Mouse (Mus musculus): Measurements from ENCODE around the gene Gm49361. TPM values are rescaled to one million over a fixed set of nuclear protein-coding genes. Genes with fewer than 3 reads are reported as not detected.
"Not testable (repeated sequence)": the region's sequence is repeated elsewhere in the genome, so short reads cannot be mapped to it uniquely, and the experiment has no call there.

The Gm49361 gene
- total RNA-seq, 1 experiment, result not detected

DNA sequence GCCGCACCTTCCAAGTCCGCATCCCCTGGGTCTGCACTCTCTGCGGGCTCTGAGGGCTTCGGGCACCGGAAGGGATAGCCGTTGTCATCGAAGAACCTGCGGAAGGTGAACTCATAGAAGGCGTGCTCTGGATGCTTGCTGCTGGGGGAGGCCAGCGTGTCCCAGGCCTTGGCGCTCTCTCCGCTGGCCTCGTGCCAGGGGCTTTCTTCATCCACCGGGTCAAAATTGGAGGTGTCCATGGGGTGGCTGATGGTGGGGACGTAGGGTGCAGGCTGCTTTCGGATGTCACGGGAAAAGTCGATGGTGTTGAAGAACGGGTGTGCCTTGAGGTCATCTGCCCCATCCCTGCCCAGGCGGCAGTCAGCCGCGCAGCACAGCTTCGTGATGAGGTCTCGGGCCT lies 54.6 kb downstream of the Gm49361 start:
- Histone ChIP-seq H3K27ac (ENCODE audit: insufficient read depth, low read depth, low read length, poor library complexity, severe bottlenecking) (no peak overlapping the region), H3K4me3 (ENCODE audit: insufficient read depth in 1 of 2, low read depth in 1 of 2, low read length in 2 of 2, poor library complexity in 1 of 2, severe bottlenecking in 1 of 2) (peak overlapping the region in 1 of 2 experiments; percentile 58; a peak in 3 of 4 replicates), H3K4me1 (ENCODE audit: control insufficient read depth in 2 of 2, insufficient read depth in 2 of 2, low read length in 2 of 2, poor library complexity in 1 of 2) (peaks cover 0 to 13% of the 10 kb centered on the region in 2 experiments; a peak in 1 of 4 replicates), H3K9ac (ENCODE audit: insufficient read depth, low read depth, low read length, poor library complexity, severe bottlenecking) (peak overlapping the region; percentile 48), H3K9me3 (ENCODE audit: control insufficient read depth, insufficient read depth, low read depth, low read length) (no peaks in the 10 kb centered on the region), H3K36me3 (ENCODE audit: control insufficient read depth, insufficient read depth, low read length, poor library complexity, severe bottlenecking) (no peaks in the 10 kb centered on the region)
- TF ChIP-seq MAFK (IDR thresholded peaks at IDR 0.05; ENCODE audit: insufficient read depth, low read depth, low read length), result no peak
- TF ChIP-seq ZC3H11A (IDR thresholded peaks at IDR 0.05; ENCODE audit: borderline replicate concordance, low read depth, low read length), result no peak
- TF ChIP-seq ZNF384 (IDR thresholded peaks at IDR 0.05; ENCODE audit: low read depth, low read length), result no peak
- in situ Hi-C loops (cut with MboI; ENCODE audit: low sequenced_read_pairs in 2 of 2, unreplicated experiment in 2 of 2), result loop anchor here in 1 of 2 experiments (25.0 kb wide), 1 partner anchor 221 kb away; no protein-coding TSS in a partner anchor
- DNase-seq (ENCODE audit: low read depth, low spot score), result no peak

DNA sequence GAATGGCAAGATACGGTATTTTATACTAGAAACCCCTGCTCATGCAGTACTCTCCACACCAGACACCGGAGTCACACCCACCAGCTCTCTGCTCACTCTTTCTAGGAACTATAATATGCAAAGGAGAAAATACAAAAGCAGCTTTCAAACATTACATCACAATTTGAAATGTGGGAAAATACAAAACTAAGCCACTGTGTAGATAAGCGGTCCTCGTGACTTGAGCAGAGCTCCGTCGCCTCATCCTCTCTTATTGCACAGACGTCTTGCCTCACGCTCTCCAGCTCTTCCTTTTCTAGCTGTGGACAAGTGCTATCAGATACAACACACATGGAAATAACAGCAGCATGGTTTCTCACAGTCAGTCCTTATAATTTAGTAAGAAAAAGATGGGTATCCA lies 55.2 kb downstream of the Gm49361 start:
- H3K36me3 ChIP-seq (ENCODE audit: control insufficient read depth, insufficient read depth, low read length, poor library complexity, severe bottlenecking), result no peaks in the 10 kb centered on the region

DNA sequence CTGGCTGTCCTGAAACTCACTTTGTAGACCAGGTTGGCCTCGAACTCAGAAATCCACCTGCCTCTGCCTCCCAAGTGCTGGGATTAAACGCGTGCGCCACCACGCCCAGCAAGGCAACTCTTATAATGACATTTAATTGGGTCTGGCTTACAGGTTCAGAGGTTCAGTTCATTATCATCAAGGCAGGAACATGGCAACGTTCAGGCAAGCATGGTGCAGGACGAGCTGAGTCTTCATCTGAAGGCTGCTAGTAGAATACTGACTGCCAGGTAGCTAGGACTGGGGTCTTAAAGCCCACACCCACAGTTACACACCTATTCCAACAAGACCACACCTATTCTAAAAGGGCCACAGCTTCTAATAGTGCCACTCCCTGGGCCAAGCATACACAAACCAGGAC lies 57.8 kb downstream of the Gm49361 start:
- in situ Hi-C loops (cut with MboI; ENCODE audit: low sequenced_read_pairs in 2 of 2, unreplicated experiment in 2 of 2), result loop anchor here in 1 of 2 experiments (25.0 kb wide), 1 partner anchor 224 kb away; no protein-coding TSS in a partner anchor
- not testable (repeated sequence) for H3K4me3 ChIP-seq (ENCODE audit: insufficient read depth in 1 of 2, low read depth in 1 of 2, low read length in 2 of 2, poor library complexity in 1 of 2, severe bottlenecking in 1 of 2); DNase-seq (ENCODE audit: low read depth, low spot score); H3K4me1 ChIP-seq (ENCODE audit: control insufficient read depth in 2 of 2, insufficient read depth in 2 of 2, low read length in 2 of 2, poor library complexity in 1 of 2); H3K9ac ChIP-seq (ENCODE audit: insufficient read depth, low read depth, low read length, poor library complexity, severe bottlenecking); H3K36me3 ChIP-seq (ENCODE audit: control insufficient read depth, insufficient read depth, low read length, poor library complexity, severe bottlenecking); H3K9me3 ChIP-seq (ENCODE audit: control insufficient read depth, insufficient read depth, low read depth, low read length); H3K27ac ChIP-seq (ENCODE audit: insufficient read depth, low read depth, low read length, poor library complexity, severe bottlenecking)

More for the DNA sequence above, 55.2 kb downstream of the Gm49361 start:
- Histone ChIP-seq H3K4me1 (ENCODE audit: control insufficient read depth in 2 of 2, insufficient read depth in 2 of 2, low read length in 2 of 2, poor library complexity in 1 of 2) (peaks cover 0 to 8% of the 10 kb centered on the region in 2 experiments; a peak in 1 of 4 replicates), H3K9me3 (ENCODE audit: control insufficient read depth, insufficient read depth, low read depth, low read length) (no peaks in the 10 kb centered on the region), H3K9ac (ENCODE audit: insufficient read depth, low read depth, low read length, poor library complexity, severe bottlenecking) (no peak overlapping the region), H3K4me3 (ENCODE audit: insufficient read depth in 1 of 2, low read depth in 1 of 2, low read length in 2 of 2, poor library complexity in 1 of 2, severe bottlenecking in 1 of 2) (no peak overlapping the region), H3K27ac (ENCODE audit: insufficient read depth, low read depth, low read length, poor library complexity, severe bottlenecking) (no peak overlapping the region)
- no peak for DNase-seq (ENCODE audit: low read depth, low spot score)
- TF ChIP-seq ZNF384 (IDR thresholded peaks at IDR 0.05; ENCODE audit: low read depth, low read length), result no peak
- TF ChIP-seq HCFC1 (IDR thresholded peaks at IDR 0.05; ENCODE audit: borderline replicate concordance, insufficient read depth, low read length), result no peak
- TF ChIP-seq CHD2 (IDR thresholded peaks at IDR 0.05; ENCODE audit: low read depth, low read length), result no peak
- TF ChIP-seq ZC3H11A (IDR thresholded peaks at IDR 0.05; ENCODE audit: borderline replicate concordance, low read depth, low read length), result no peak
- in situ Hi-C loops (cut with MboI; ENCODE audit: low sequenced_read_pairs in 2 of 2, unreplicated experiment in 2 of 2), result loop anchor here in 1 of 2 experiments (25.0 kb wide), 1 partner anchor 222 kb away; no protein-coding TSS in a partner anchor

DNA sequence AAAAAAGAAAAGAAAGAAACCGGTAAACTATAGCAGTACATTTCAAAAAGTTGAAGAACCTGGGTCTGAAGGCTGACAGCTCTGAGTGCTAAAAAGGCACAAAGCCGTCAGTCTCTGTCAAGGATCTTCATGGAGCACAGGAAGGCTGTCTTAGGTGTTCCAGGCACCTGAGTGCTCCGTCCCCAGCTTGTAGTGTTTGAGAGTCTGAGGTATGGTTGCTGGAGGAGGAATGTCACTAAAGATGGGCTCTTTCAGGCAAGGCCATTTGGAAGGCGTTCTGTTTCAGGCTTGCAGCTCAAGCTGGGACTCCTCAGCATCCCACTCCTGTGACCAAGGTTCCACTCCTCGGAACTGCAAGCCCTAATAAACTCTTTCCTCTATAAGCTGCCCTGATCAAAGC lies 58.5 kb downstream of the Gm49361 start:
- Histone ChIP-seq H3K27ac (ENCODE audit: insufficient read depth, low read depth, low read length, poor library complexity, severe bottlenecking) (no peak overlapping the region), H3K36me3 (ENCODE audit: control insufficient read depth, insufficient read depth, low read length, poor library complexity, severe bottlenecking) (no peaks in the 10 kb centered on the region), H3K9ac (ENCODE audit: insufficient read depth, low read depth, low read length, poor library complexity, severe bottlenecking) (no peak overlapping the region), H3K4me3 (ENCODE audit: insufficient read depth in 1 of 2, low read depth in 1 of 2, low read length in 2 of 2, poor library complexity in 1 of 2, severe bottlenecking in 1 of 2) (no peak overlapping the region), H3K4me1 (ENCODE audit: control insufficient read depth in 2 of 2, insufficient read depth in 2 of 2, low read length in 2 of 2, poor library complexity in 1 of 2) (peaks cover 0 to 6% of the 10 kb centered on the region in 2 experiments; a peak in 1 of 4 replicates), H3K9me3 (ENCODE audit: control insufficient read depth, insufficient read depth, low read depth, low read length) (no peaks in the 10 kb centered on the region)
- no peak for DNase-seq (ENCODE audit: low read depth, low spot score)
- TF ChIP-seq MAFK (IDR thresholded peaks at IDR 0.05; ENCODE audit: insufficient read depth, low read depth, low read length) (no peak), ZNF384 (IDR thresholded peaks at IDR 0.05; ENCODE audit: low read depth, low read length) (no peak), ZC3H11A (IDR thresholded peaks at IDR 0.05; ENCODE audit: borderline replicate concordance, low read depth, low read length) (no peak)
- in situ Hi-C loops (cut with MboI; ENCODE audit: low sequenced_read_pairs in 2 of 2, unreplicated experiment in 2 of 2), result loop anchor here in 1 of 2 experiments (25.0 kb wide), 1 partner anchor 225 kb away; no protein-coding TSS in a partner anchor

DNA sequence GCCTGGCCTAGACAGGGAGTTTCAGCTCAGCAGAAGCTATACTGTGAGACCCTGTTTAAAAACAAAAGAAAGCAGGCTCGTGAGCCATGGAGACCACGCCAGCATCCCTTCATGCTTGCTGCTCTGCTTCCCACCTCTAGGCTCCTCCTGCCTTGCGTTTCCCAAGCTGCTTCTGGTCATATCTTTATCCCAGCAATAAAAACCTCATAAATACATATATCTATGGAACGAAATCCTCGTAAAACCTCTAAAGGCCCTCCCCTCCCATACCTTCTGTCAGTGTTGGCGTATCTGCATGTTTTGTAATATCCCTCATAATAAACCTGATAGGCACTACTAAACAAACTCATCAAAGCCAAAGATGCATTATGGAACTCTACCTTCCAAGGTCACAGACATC lies 59.3 kb downstream of the Gm49361 start:
- Histone ChIP-seq H3K27ac (ENCODE audit: insufficient read depth, low read depth, low read length, poor library complexity, severe bottlenecking) (no peak overlapping the region), H3K9ac (ENCODE audit: insufficient read depth, low read depth, low read length, poor library complexity, severe bottlenecking) (no peak overlapping the region), H3K9me3 (ENCODE audit: control insufficient read depth, insufficient read depth, low read depth, low read length) (no peaks in the 10 kb centered on the region), H3K4me3 (ENCODE audit: insufficient read depth in 1 of 2, low read depth in 1 of 2, low read length in 2 of 2, poor library complexity in 1 of 2, severe bottlenecking in 1 of 2) (no peak overlapping the region), H3K36me3 (ENCODE audit: control insufficient read depth, insufficient read depth, low read length, poor library complexity, severe bottlenecking) (no peaks in the 10 kb centered on the region), H3K4me1 (ENCODE audit: control insufficient read depth in 2 of 2, insufficient read depth in 2 of 2, low read length in 2 of 2, poor library complexity in 1 of 2) (peaks cover 0 to 5% of the 10 kb centered on the region in 2 experiments; a peak in 1 of 4 replicates)
- in situ Hi-C loops (cut with MboI; ENCODE audit: low sequenced_read_pairs in 2 of 2, unreplicated experiment in 2 of 2), result loop anchor here in 1 of 2 experiments (25.0 kb wide), 1 partner anchor 226 kb away; no protein-coding TSS in a partner anchor
- DNase-seq (ENCODE audit: low read depth, low spot score), result no peak
- no peak for TF ChIP-seq HCFC1 (IDR thresholded peaks at IDR 0.05; ENCODE audit: borderline replicate concordance, insufficient read depth, low read length)
- no peak for TF ChIP-seq ZC3H11A (IDR thresholded peaks at IDR 0.05; ENCODE audit: borderline replicate concordance, low read depth, low read length)

Data from ES-E14 (cell line).